Mouse (Mus musculus): Measurements from ENCODE around the gene Adprh. TPM values are rescaled to one million over a fixed set of nuclear protein-coding genes. Genes with fewer than 3 reads are reported as not detected.
"Not testable (repeated sequence)": the region's sequence is repeated elsewhere in the genome, so short reads cannot be mapped to it uniquely, and the experiment has no call there.

The Adprh gene
- total RNA-seq, 2 experiments from 2014 or later, result 16.0 to 23.5 TPM

GRCm38 (mm10) chr16:38467091-38467916, 14.8 kb upstream of the Adprh start:
- ATAC-seq (replicated peaks; ENCODE audit: poor library complexity), result no peak

GRCm38 (mm10) chr16:38466089-38466488, 13.6 kb upstream of the Adprh start:
- no peak for ATAC-seq (replicated peaks; ENCODE audit: poor library complexity)

- no peak for ATAC-seq (replicated peaks; ENCODE audit: poor library complexity)
Measured at GRCm38 (mm10) chr16:38463305-38463704, 10.8 kb upstream of the Adprh start.

- ATAC-seq (replicated peaks; ENCODE audit: poor library complexity), result no peak
Measured at GRCm38 (mm10) chr16:38462161-38462560, 9.7 kb upstream of the Adprh start.

- ATAC-seq (replicated peaks; ENCODE audit: poor library complexity), result no peak
Measured at GRCm38 (mm10) chr16:38461749-38462148, 9.2 kb upstream of the Adprh start.

- no peak for ATAC-seq (replicated peaks; ENCODE audit: poor library complexity)
Measured at GRCm38 (mm10) chr16:38459990-38460389, 7.5 kb upstream of the Adprh start.

GRCm38 (mm10) chr16:38458600-38459280, 6.2 kb upstream of the Adprh start:
- peak; percentile 49 for ATAC-seq (replicated peaks; ENCODE audit: poor library complexity)

GRCm38 (mm10) chr16:38456812-38457567, 4.5 kb upstream of the Adprh start:
- peak; percentile 71 for ATAC-seq (replicated peaks; ENCODE audit: poor library complexity)

- no peak for ATAC-seq (replicated peaks; ENCODE audit: poor library complexity)
Measured at GRCm38 (mm10) chr16:38455511-38456418, 3.3 kb upstream of the Adprh start, which contains the start of gene Cd80. Cd80 (plus strand) TSS chr16:38455561.

GRCm38 (mm10) chr16:38454533-38455254, 2.2 kb upstream of the Adprh start:
- ATAC-seq (replicated peaks; ENCODE audit: poor library complexity), result no peak

GRCm38 (mm10) chr16:38453952-38454351, 1.4 kb upstream of the Adprh start:
- peak; percentile 30 for ATAC-seq (replicated peaks; ENCODE audit: poor library complexity)

- ATAC-seq (replicated peaks; ENCODE audit: poor library complexity), result no peak
Measured at GRCm38 (mm10) chr16:38453203-38453553, 675 bp upstream of the Adprh start.

GRCm38 (mm10) chr16:38451421-38452205, 890 bp downstream of the Adprh start:
- ATAC-seq (replicated peaks; ENCODE audit: poor library complexity), result no peak

GRCm38 (mm10) chr16:38450707-38451106, 1.8 kb downstream of the Adprh start:
- ATAC-seq (replicated peaks; ENCODE audit: poor library complexity), result no peak

- ATAC-seq (replicated peaks; ENCODE audit: poor library complexity), result no peak
Measured at GRCm38 (mm10) chr16:38448458-38448857, 4.0 kb downstream of the Adprh start.

- no peak for ATAC-seq (replicated peaks; ENCODE audit: poor library complexity)
Measured at GRCm38 (mm10) chr16:38447366-38447765, 5.1 kb downstream of the Adprh start.

GRCm38 (mm10) chr16:38446141-38446540, 6.4 kb downstream of the Adprh start:
- not testable (repeated sequence) for ATAC-seq (replicated peaks; ENCODE audit: poor library complexity)

- no peak for ATAC-seq (replicated peaks; ENCODE audit: poor library complexity)
Measured at GRCm38 (mm10) chr16:38445576-38445975, 6.9 kb downstream of the Adprh start.

GRCm38 (mm10) chr16:38445046-38445445, 7.5 kb downstream of the Adprh start:
- no peak for ATAC-seq (replicated peaks; ENCODE audit: poor library complexity)
